Mouse (Mus musculus) frontal cortex, postnatal 14 days (tissue): ENCODE data around the gene Tnfrsf17.
A peak's percentile ranks its signal among the peaks of the same experiment; 100 is the strongest.
"Not testable (repeated sequence)": the region's sequence is repeated elsewhere in the genome, so short reads cannot be mapped to it uniquely, and the experiment has no call there.

Source experiments
- DNase-seq, 2 experiments: peaks; one replicate each; pipeline ENCODE4 v3.0.0; 2022; ENCODE audit warnings: low spot score in 2 of 2

Tnfrsf17 gene

DNA sequence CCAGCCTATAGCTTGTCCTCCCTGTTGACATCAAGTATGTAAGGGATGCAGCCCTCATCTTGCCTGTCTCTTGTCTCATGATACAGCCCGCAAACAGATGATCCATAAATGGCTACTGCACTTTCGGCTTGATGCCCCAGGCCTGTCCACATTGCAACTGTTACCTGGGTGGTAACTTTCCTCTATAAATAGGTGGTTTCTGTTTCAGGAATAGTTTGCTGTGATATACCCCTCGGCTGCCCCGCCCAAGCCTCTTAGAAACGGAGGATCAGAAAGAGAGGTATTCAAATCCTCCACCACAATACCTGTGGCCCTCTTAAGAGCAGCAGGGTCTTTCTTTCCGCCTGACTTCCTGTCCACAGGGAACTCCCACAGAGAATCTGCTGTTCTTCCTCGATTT lies at the start of gene Tnfrsf17:
Tnfrsf17 (plus strand) TSS at position 301 of the 400 bp plus-strand sequence.
- no peak for DNase-seq

- no peak for DNase-seq
Measured at GRCm38 (mm10) chr16:11266556-11266955, 47.1 kb upstream of the Tnfrsf17 start.

DNA sequence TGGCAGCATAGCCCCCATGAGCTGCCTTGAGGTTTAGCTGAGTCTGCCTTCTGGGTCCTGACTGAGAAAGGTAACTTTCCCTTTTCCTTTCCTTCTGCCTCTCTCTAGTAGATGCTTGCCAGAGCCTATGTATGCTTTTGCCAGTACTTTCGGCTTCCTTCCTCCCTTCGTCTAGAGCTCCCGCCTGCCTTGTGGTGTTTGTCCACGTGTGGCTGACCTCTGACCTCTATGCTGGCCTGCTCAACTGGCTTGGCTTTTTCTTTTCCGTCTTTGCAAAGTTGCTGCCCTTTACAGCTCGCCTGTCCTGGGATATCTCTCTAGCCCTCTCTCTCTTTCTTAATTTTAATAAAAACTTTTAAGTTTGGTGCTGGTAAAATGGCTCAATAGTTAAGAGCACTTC lies 43.8 kb upstream of the Tnfrsf17 start:
- DNase-seq, result no peak

DNA sequence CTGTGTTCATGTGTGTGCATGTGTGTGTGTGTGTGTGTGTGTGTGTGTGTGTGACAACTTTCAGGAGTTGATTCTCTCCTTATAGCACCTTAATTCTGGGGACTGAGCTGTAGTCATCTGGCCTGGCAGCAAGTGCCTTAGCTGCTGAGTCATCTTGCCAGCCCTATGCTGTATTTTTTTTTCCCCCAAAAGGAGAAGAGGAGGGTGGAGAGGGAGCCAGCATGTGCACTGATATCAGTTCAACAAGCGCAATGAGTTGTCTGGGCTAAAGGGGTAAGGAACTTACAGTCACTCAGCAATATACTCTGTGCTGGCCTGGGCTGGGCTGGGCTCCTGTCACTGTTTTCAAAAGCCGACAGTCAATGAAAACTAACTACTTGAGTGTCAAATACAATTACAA lies 43.0 kb upstream of the Tnfrsf17 start:
- DNase-seq, result no peak

GRCm38 (mm10) chr16:11271073-11271472 lies 42.5 kb upstream of the Tnfrsf17 start:
- no peak for DNase-seq

GRCm38 (mm10) chr16:11276888-11277287 lies 36.7 kb upstream of the Tnfrsf17 start:
- no peak for DNase-seq

GRCm38 (mm10) chr16:11278778-11279177 lies 34.8 kb upstream of the Tnfrsf17 start:
- DNase-seq, result no peak

DNA sequence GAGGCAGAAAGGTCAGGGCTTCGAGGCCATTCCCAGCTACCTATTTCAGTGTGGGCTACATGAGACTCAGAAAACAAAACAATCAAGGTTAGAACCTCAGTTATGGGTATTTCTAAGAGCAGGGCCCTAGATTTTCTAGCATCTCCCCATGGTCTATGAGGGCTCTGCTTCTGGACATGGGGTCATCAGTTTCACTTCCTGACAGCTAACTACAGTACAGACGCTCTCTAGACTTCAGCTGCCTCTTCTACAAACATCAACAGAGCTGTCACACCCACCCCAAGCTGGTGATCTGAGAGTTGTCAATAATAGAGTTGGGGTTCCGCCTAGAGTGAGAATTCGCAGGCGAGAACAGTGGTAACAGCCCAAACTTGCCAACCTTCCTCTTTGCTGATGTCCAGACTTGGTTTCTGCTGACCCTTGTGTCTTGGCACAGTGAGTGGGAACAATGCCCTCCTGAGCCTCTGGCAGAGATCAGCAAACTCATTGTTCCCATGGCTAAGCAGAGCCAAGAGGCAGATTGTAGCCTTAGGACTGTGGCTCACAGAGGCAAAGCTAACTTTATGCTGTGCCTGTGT lies 30.9 kb upstream of the Tnfrsf17 start:
- peak; percentile 4 to 22 for DNase-seq

- no peak for DNase-seq
Measured at GRCm38 (mm10) chr16:11284881-11285280, 28.7 kb upstream of the Tnfrsf17 start.

GRCm38 (mm10) chr16:11285949-11286348 lies 27.7 kb upstream of the Tnfrsf17 start:
- no peak for DNase-seq

- not testable (repeated sequence) for DNase-seq
Measured at GRCm38 (mm10) chr16:11288873-11289272, 24.7 kb upstream of the Tnfrsf17 start.

DNA sequence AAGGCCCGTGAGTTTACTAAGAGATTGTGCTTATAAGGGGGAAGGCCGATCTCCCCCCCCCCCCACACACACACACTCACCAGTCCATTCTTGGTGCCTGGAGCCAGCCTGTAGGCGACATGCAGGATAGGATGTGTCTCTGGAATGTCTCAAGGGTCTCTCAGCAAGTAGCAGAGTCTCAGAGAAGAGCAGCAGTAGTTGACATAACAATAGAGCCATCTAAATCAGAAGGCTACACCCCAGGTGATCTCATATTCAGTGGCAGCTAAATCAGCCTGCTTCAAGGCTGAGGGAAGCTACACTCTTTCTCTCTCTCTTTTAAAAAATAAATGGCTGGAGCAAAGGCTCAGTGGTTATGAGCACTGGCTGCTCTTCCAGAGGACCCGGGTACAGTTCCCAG lies 18.0 kb upstream of the Tnfrsf17 start:
- DNase-seq, result not testable (repeated sequence)

DNA sequence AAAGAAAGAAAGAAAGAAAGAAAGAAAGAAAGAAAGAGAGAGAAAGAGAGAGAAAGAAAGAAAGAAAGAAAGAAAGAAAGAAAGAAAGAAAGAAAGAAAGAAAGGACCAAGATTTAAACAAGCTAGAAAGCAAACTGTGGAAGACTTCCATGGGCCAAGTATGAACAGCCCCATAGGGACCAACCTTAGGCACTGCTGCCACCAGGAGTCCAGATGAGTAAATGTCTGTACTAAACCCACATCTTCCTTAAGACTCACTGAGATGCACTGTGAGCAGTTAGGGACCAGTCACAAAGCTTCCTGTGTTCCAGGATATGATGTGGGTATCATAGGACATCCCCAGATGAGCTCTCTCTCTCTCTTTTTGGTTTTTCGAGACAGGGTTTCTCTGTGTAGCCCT lies 15.9 kb upstream of the Tnfrsf17 start:
- not testable (repeated sequence) for DNase-seq

DNA sequence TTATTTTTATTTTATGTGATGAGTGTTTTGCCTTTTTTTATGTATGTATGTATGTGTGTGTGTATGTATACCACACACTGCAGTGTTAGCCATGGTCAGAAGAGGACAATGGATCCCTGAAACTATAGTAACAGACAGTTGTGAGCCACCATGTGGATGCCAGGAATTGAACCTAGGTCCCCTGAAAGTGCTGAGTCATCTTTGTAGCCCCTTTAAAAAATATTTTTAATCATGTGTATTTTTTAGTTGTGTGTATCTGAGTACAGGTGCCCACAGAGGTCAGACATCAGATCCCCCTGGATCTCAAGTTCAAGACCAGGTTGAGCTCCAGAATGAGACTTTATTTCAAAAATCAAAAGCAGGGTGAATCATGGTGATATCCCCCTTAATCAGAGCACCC lies 9.9 kb upstream of the Tnfrsf17 start:
- DNase-seq, result no peak

DNA sequence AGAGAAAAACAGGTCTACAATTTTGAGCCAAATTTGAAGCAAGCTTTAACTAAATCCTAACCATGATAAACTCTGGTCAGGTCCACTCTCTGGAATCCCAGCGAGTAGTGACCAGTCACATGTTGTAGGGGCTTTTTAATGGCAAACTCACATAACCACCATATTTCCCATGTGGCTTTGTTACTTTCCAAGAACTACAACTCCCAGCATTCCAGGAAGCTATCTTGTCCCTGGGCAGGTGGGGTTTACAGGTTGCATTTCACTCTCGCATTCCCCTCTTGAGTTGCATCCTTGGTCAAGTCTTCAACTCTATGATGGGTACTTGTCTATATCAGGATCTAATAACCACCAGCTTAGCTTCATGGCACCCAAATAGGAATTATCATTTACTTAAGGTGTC lies 8.1 kb upstream of the Tnfrsf17 start:
- DNase-seq, result no peak

DNA sequence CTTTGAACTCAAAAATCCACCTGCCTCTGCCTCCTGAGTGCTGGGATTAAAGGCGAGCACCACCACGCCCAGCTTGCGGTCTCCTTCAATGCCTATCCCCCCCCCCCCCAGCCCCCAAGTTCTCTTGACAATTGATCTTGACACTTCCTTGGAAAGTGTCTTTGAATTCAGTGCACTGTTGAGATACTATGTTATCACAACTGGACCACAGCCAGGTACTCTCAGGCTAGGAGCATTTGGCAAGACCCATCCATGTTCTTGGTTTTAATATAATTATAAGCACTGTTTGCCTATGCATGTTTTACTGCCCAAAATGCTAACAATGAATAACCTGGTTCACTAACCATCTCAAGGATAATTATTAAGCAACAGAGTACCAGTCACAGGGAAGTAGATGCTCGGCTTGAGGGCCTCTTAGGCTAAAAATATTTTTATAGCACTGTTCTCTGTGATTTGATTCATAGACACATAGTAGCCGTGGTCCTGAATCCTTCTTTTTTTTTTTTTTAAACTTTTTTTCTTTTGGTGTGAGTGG lies 2.2 kb downstream of the Tnfrsf17 start:
- DNase-seq, result no peak

DNA sequence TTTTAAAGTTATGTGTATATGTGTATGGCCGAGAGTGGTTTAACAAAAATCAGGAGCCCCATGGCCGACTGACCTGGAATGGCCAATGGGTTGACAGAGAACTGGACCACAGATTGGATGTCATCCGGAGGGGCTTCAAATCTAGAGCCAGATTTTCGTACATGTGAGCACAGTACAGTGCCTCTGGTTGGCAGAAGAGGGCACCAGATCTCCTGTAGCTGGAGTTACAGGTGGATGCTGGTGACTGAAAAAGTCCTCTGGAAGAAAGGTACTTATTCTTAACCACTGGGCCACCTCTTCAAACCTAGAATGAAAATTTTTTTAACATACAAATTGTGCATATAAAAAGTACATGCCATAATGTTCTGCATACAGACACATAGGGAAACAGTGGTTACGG lies 3.1 kb downstream of the Tnfrsf17 start:
- DNase-seq, result no peak

- DNase-seq, result peak in 1 of 2 experiments; percentile 10
Measured at GRCm38 (mm10) chr16:11317324-11317723, 3.7 kb downstream of the Tnfrsf17 start.

- DNase-seq, result peak; percentile 91 to 97
Measured at GRCm38 (mm10) chr16:11322409-11323323, 9.1 kb downstream of the Tnfrsf17 start, which contains the start of gene Snx29. TSS of gene Snx29 (plus strand) at chr16:11322908.

DNA sequence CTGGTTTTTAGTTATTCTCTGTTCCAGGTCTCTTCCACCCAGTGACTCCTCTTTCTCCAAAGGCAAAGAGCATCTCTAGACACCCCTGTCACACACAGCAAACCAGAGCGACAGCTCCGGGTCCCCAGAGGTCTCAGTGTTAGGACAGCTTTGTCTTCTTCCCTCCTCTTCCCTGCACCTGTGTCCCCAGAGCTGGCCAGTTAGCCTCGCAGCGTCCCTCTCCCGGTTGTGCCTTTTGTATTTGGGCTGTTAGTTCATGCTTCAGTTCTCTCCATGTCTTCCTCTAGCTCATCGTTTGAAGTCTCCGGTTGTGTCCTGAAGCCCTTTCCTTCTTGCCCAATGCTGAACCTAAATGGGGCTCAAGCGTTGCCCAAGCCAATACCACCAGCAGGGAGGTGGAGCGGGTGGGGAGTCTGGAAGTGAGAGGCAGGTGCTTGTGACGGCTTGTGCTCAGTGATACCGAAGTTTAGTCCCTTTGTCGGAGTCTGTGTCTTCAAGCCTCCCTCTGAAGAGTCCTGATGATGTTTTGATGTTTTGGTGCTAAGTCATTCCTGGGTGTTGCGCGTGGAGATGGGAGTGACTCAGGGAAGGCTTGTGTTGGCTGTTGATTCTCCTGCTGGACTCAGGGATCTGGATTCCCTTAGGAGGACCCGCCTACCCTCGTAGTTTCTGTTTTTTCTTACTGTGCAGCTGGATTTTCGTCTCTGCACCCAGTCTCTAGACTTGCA lies 9.9 kb downstream of the Tnfrsf17 start:
- DNase-seq, result no peak

DNA sequence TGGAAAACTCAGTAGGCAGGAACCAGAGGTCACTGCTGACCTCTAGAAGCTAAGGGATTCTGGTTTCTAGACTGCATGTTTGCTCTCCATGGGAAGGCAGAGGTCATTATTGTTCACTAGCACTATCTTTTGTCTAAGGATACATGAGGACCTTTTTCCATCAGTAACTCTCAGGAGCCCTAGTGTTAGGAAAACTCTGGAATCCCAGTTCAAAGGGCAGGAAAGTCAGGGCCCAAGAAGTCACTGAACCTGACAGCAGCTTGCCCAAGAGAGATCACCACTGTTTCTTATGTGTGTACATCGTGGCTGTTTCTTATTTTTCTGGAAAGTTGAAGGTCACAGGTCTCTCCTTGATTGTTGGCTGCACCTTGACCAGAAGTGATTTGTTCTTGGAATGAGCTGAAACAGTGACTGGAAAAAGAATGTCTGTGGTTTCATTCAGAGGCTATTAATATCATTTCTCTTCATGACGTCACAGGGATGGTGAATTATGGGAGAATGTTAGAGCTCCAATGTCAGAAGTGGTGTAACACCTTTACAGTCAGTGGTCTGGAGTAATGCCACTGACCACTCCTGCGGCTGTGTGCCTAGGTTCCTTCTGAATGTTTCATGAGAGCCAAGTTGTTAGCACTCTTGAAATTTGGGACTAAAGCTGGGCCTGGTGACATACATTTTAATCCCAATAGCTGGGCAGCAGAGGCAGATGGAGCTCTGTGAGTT lies 16.6 kb downstream of the Tnfrsf17 start:
- no peak for DNase-seq
